Mouse (Mus musculus): ENCODE measurements at regions not wholly inside any gene's neighbourhood (a gene's known extent, or its start where the extent isn't known, plus 50 kb on each side); places are given as distances from the start of the nearest gene placed in this dataset.
"Not testable (repeated sequence)": the region's sequence is repeated elsewhere in the genome, so short reads cannot be mapped to it uniquely, and the experiment has no call there.

DNA sequence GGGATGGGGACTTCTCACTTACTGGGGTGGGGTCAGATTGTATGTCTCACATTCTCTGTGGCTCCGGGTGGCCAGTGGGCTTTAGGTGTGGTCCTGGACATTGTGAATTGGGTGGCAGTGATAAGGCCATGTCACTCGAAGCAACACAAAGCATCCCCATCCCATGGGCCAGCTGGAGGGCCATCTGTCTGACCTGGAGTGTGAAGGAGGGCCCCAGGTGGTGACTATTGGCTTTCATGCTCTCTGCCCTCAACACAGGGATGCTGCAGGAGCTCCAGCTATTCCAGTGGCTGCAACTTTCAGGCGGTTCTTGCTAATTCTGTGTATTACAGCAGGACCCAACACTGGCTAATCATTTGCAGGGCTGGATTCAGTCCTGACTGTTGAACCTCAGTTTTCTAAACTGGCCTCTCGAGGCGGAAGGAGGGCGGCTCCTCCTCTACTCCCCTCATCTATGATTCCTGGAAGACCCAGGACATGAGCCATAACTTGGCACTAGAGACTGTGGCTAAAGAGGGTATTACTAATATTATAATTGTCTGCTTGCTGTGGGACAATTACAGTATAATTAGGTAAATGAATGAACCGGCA lies 64.1 kb downstream of the 9530068E07Rik start:
- H3K27me3 ChIP-seq (ENCODE audit: control insufficient read depth, insufficient read depth, low read length): no peaks in the 10 kb centered on the region
- H3K36me3 ChIP-seq (ENCODE audit: control insufficient read depth, insufficient read depth, low read length): no peaks in the 10 kb centered on the region
- no peak overlapping the region for H3K27ac ChIP-seq (ENCODE audit: insufficient read depth, low read depth, low read length)
- TF ChIP-seq POLR2A (IDR thresholded peaks at IDR 0.05; ENCODE audit: low read depth, low read length) (no peak), CTCF (IDR thresholded peaks at IDR 0.05; ENCODE audit: extremely low read depth, insufficient read length, insufficient replicate concordance, low read depth, low read length) (no peak)
- WGBS: 48% methylated on average over 7 of the region's 7 CpGs
- no peak overlapping the region for H3K4me3 ChIP-seq (ENCODE audit: low read depth, low read length)
- H3K4me1 ChIP-seq (ENCODE audit: control insufficient read depth, insufficient read depth, insufficient read length, low read length): peaks cover 10% of the 10 kb centered on the region; the same call in 1 of the 2 replicates

DNA sequence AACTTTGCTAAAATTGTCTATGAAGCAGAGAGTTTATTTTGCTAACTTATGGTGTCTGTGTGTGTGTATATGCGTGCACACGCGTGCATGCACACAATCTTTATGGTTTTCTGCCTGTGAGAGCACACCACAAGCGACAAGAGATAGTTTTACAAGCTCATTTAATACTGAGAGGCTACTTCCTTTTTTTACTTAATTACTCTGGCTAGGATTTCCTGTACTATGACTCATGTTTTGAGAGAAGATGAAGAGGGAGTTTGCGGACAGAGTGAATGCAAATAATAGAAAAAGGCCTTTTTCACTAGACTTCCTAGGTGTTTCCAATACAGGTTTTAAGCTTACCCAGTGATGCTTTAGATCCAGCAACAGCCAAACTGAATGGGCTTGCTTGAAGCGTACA lies 74.9 kb downstream of the 9530068E07Rik start:
- 66% methylated on average over 6 of the region's 6 CpGs for WGBS

DNA sequence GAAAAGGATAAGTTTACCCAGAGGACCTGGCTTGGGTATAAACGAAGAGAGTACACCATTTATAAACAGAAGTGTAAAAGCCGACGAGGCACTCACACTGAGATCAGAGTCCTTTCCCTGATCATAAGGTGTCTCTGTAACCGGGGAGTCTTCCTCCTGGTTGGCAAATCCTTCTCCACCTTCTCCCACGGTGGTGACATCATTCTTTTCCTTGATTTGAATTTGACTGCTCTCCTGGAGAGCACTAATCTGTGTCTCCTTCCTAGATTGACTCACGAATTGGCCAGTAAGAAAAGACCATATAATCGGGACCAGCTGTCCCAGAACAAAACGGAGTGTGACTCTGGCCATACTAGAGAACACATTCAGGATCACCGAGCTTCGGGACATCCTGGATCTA lies 83.9 kb downstream of the 9530068E07Rik start:
- H3K36me3 ChIP-seq (ENCODE audit: control insufficient read depth, insufficient read depth, low read length); H3K27ac ChIP-seq (ENCODE audit: insufficient read depth, low read depth, low read length); H3K27me3 ChIP-seq (ENCODE audit: control insufficient read depth, insufficient read depth, low read length); H3K4me1 ChIP-seq (ENCODE audit: control insufficient read depth, insufficient read depth, insufficient read length, low read length); H3K4me3 ChIP-seq (ENCODE audit: low read depth, low read length): not testable (repeated sequence)
- whole genome bisulfite sequencing: 46% methylated on average over 10 of the region's 10 CpGs

More for the DNA sequence above, 74.9 kb downstream of the 9530068E07Rik start:
- not testable (repeated sequence) for H3K4me1 ChIP-seq (ENCODE audit: control insufficient read depth, insufficient read depth, insufficient read length, low read length); H3K4me3 ChIP-seq (ENCODE audit: low read depth, low read length); H3K36me3 ChIP-seq (ENCODE audit: control insufficient read depth, insufficient read depth, low read length); H3K27ac ChIP-seq (ENCODE audit: insufficient read depth, low read depth, low read length); H3K27me3 ChIP-seq (ENCODE audit: control insufficient read depth, insufficient read depth, low read length)

DNA sequence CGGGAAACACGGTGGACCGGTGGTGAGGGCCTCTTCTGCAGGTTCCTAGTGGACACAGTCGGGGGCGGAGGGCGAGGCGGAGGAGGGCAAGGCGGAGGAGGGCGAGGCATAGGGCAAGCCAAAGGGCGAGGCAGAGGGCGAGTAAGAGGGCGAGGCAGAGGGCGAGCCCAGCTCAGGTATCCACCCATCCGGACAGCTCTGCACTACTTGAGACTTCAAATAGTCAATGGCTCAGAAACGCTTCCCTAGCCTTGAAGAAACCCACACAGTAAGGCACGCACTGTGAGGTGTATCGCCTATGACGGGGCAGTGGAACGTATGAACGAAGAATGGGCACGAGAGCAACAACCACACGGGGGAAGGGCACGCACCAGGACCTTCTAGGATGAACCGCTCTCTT lies 84.5 kb downstream of the 9530068E07Rik start:
- not testable (repeated sequence) for H3K36me3 ChIP-seq (ENCODE audit: control insufficient read depth, insufficient read depth, low read length); H3K27me3 ChIP-seq (ENCODE audit: control insufficient read depth, insufficient read depth, low read length); H3K4me1 ChIP-seq (ENCODE audit: control insufficient read depth, insufficient read depth, insufficient read length, low read length); H3K27ac ChIP-seq (ENCODE audit: insufficient read depth, low read depth, low read length); H3K4me3 ChIP-seq (ENCODE audit: low read depth, low read length)
- WGBS: 67% methylated on average over 24 of the region's 24 CpGs

DNA sequence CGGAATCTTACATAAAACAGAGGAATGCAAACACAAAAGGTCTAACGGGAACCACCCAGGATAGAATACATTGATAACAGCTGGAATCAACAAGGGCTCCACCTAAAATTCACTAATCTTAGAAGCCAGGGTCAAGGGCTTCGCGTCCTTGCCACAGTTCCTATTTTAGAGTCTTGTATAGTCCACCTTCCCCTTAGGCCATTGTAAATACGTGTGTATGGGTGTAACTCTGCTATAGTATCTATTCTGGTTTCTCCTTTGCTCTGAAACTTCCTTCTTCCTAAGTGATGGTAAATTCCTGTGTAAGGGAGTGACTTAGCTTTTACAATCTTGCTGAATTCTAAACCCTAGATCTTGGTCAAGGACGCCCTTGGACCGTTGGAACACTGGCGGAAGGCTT lies 87.3 kb downstream of the 9530068E07Rik start:
- not testable (repeated sequence) for H3K27me3 ChIP-seq (ENCODE audit: control insufficient read depth, insufficient read depth, low read length); H3K36me3 ChIP-seq (ENCODE audit: control insufficient read depth, insufficient read depth, low read length); H3K27ac ChIP-seq (ENCODE audit: insufficient read depth, low read depth, low read length); H3K4me3 ChIP-seq (ENCODE audit: low read depth, low read length); H3K4me1 ChIP-seq (ENCODE audit: control insufficient read depth, insufficient read depth, insufficient read length, low read length)
- WGBS: 67% methylated on average over 6 of the region's 8 CpGs

DNA sequence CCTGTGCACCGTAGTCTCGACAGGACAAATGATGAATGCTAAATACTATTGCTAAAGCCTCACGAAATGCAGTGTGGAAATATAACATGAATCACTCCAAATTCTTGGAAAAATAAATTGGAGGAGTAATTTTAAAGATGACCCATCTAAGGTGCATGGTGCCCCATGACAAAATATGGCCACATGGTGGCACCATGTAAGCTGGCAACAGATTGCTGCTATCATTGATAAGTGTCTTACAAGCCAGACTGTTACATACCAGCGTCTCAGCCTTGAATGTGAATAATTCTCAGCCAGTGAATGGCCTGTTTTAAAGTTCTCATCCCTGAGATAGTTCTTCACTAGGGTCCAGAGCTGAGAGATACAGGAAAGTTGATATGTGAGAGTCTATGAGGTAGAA lies 92.3 kb downstream of the 9530068E07Rik start:
- WGBS: 61% methylated on average over 4 of the region's 4 CpGs
- not testable (repeated sequence) for H3K27me3 ChIP-seq (ENCODE audit: control insufficient read depth, insufficient read depth, low read length); H3K27ac ChIP-seq (ENCODE audit: insufficient read depth, low read depth, low read length); H3K4me1 ChIP-seq (ENCODE audit: control insufficient read depth, insufficient read depth, insufficient read length, low read length); H3K36me3 ChIP-seq (ENCODE audit: control insufficient read depth, insufficient read depth, low read length); H3K4me3 ChIP-seq (ENCODE audit: low read depth, low read length)

DNA sequence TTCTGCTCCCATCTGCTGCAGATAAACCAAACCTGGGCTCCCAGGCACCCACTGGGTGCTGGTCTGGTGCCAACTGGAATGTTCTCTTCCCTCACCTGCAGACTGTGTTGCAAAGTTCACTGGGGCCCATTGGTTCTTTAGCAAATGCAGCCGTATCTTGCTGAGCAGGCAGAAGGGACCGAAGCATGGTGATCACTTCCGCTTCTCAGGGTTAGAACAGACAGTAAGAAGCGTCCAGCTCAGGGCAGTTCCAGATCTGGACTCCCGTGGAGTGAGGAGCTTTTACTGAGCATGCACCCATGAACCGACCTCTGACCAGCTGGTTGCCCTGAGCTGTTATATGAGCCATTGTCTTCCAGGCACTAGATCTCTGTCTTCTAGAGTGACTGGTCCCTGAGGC lies 97.1 kb downstream of the 9530068E07Rik start:
- H3K27ac ChIP-seq (ENCODE audit: insufficient read depth, low read depth, low read length): no peak overlapping the region
- no peak for TF ChIP-seq CTCF (IDR thresholded peaks at IDR 0.05; ENCODE audit: extremely low read depth, insufficient read length, insufficient replicate concordance, low read depth, low read length)
- TF ChIP-seq POLR2A (IDR thresholded peaks at IDR 0.05; ENCODE audit: low read depth, low read length): no peak
- no peaks in the 10 kb centered on the region for H3K36me3 ChIP-seq (ENCODE audit: control insufficient read depth, insufficient read depth, low read length)
- no peaks in the 10 kb centered on the region for H3K27me3 ChIP-seq (ENCODE audit: control insufficient read depth, insufficient read depth, low read length)
- no peaks in the 10 kb centered on the region for H3K4me1 ChIP-seq (ENCODE audit: control insufficient read depth, insufficient read depth, insufficient read length, low read length)
- WGBS: 45% methylated on average over 6 of the region's 6 CpGs
- no peak overlapping the region for H3K4me3 ChIP-seq (ENCODE audit: low read depth, low read length)

DNA sequence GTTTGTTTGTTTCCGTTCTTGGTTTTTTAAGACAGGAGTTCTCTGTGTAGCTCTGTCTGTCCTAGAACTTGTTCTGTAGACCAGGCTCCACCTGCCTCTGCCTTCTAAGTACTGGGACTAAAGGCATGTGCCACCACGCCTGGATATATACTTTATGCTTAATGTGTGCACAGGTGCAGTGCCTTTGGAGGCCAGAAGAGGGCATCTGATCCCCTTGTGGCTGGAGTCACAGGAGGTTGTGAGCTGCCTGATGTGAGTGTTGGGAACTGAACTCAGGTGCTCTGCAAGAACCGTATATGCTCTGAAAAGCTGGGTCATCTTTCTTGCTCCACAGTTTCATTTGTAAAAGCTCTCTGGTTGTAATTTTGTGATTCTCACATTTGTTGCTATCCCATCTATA lies 100.7 kb downstream of the 9530068E07Rik start:
- H3K27me3 ChIP-seq (ENCODE audit: control insufficient read depth, insufficient read depth, low read length): no peaks in the 10 kb centered on the region

More for the DNA sequence above, 100.7 kb downstream of the 9530068E07Rik start:
- Histone ChIP-seq H3K4me3 (ENCODE audit: low read depth, low read length) (no peak overlapping the region), H3K36me3 (ENCODE audit: control insufficient read depth, insufficient read depth, low read length) (no peaks in the 10 kb centered on the region), H3K4me1 (ENCODE audit: control insufficient read depth, insufficient read depth, insufficient read length, low read length) (no peaks in the 10 kb centered on the region), H3K27ac (ENCODE audit: insufficient read depth, low read depth, low read length) (no peak overlapping the region)
- 91% methylated on average over 3 of the region's 3 CpGs for WGBS
- TF ChIP-seq CTCF (IDR thresholded peaks at IDR 0.05; ENCODE audit: extremely low read depth, insufficient read length, insufficient replicate concordance, low read depth, low read length) (no peak), POLR2A (IDR thresholded peaks at IDR 0.05; ENCODE audit: low read depth, low read length) (no peak)

Measured in small intestine, adult 2 months (tissue).